Mouse (Mus musculus) heart, adult 2 months (tissue): Measurements from ENCODE around the gene Tent5b.

Experiments used
- CTCF ChIP-seq: fragments of 200-600 bp; IDR thresholded peaks from 2 replicates; pipeline ENCODE4 v1.8.1; 2022; ENCODE audit warnings: antibody characterized with exemption, mild to moderate bottlenecking, moderate library complexity
- EP300 ChIP-seq: fragments of 200-500 bp; IDR thresholded peaks from 2 replicates; pipeline ENCODE4 v1.6.1; 2011; ENCODE audit warnings: low read depth, low read length, control low read depth; ENCODE audit not compliant: insufficient read depth

- peak; percentile 97 for TF ChIP-seq CTCF
- TF ChIP-seq EP300, result peak; percentile 44; the same call in 1 of the 2 replicates
Measured at GRCm38 (mm10) chr4:133479458-133480184, at the start of gene Tent5b.
